Mouse (Mus musculus): ENCODE results near the gene Gm9936.
"Not testable (repeated sequence)": the region's sequence is repeated elsewhere in the genome, so short reads cannot be mapped to it uniquely, and the experiment has no call there.

Gm9936 gene

DNA sequence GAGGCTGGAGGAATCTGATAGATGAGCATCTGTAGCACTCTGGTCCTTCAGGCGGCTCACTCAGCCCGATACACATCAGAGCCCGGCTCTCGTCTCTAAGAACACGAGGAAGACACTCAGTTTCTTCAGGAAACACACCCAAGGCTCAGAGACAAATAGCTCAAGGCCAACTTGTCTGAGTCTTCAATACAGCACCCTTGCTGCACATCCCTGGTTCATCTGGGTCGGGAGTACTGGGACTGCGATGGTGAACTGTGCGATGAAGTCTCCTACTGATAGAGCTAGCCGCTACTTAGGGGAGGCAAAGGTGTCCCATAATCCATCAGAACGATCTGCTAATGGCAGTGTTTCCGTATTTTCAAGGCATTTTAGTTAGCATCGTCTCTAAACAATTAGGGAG lies at the start of gene Gm9936:
Gm9936 (minus strand) TSS at position 101 of the 400 bp plus-strand sequence.
- DNase-seq: no peak

DNA sequence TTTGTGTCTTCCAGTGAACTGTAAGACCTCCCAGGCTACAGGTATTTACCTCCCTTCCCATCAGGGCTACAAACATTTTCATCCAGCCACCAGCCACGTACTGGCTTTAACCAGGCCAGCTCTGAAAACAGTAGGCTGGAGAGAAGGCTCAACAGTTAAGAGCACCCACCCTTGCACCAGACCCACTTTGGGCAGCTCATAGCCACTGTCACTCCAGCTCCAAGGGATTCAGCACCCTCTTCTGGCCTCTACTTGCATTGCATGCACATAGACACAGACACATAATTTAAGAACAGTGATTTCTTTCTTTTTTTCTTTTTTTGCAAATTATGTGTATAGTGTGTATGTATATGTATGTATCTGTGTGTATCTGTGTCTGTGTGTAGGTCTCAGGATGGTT lies 43.9 kb upstream of the Gm9936 start:
- peak; percentile 22 to 28 for DNase-seq

GRCm38 (mm10) chr5:114898857-114899256 lies 40.4 kb upstream of the Gm9936 start:
- no peak for DNase-seq

DNA sequence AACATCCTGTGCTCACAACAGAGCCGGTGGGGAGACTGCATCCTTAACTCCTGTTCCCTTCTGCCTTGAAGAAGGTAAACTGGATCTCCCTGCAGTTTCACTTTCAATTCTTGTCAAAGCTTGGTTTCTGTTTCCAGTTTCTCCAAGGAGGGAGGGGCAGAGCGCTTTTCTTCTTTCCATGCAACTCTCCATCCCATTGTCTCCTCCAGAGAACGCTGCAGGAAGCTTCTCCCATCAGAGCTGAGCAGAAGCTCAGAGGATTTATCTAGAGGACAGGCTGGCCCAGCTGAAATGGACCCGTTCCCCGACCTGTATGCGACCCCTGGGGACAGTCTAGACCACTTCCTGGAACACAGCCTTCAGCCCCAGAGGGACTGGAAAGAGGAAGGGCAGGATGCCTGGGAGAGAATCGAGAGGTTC lies 38.9 kb upstream of the Gm9936 start:
- DNase-seq: peak; percentile 27 to 45

- DNase-seq: no peak
Observed at GRCm38 (mm10) chr5:114896688-114897373, 38.3 kb upstream of the Gm9936 start, which contains the start of gene Oasl2. TSS of gene Oasl2 (plus strand) at chr5:114896936.

DNA sequence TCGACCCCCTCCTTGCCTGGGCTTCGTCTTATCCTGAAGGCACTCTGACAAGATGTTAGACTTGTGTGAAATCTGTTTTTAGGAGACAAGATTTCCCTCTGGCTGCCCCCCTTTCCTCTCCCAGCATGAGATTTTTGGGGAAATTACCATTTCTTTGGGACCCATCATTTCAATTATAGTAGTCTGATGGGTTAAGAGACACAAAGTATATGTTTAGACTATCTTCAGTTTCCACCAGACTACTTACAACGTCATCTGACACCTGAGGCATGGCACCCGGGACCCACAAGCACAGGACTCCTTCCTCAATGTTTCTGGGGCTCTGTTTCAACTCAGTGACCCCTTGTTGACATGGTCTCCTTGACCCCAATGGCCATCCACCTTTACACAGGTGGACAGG lies 37.1 kb upstream of the Gm9936 start:
- no peak for DNase-seq

- DNase-seq: no peak
Observed at GRCm38 (mm10) chr5:114888995-114889394, 30.5 kb upstream of the Gm9936 start.

- DNase-seq: no peak
Observed at GRCm38 (mm10) chr5:114886801-114887200, 28.3 kb upstream of the Gm9936 start.

GRCm38 (mm10) chr5:114883022-114883421 lies 24.5 kb upstream of the Gm9936 start:
- DNase-seq: no peak

DNA sequence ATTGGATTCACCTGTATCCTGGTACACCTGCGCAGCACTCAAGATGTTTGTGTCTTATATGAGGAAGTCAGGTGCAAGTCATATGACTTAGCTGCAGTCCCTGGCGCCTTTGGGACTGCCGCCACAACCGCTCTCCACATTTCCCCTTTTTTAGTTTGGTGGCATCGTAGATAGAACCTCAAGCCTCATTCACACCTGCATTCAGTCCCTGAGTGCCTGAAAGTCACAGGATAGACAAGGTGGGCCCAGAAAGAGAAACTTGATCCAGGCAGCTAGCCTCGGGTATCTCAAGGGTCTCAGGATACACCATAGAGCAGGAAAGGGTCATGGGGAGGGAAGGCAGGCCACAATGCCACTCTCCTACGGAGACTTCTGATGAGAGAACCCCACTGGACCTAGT lies 23.8 kb upstream of the Gm9936 start:
- not testable (repeated sequence) for DNase-seq

DNA sequence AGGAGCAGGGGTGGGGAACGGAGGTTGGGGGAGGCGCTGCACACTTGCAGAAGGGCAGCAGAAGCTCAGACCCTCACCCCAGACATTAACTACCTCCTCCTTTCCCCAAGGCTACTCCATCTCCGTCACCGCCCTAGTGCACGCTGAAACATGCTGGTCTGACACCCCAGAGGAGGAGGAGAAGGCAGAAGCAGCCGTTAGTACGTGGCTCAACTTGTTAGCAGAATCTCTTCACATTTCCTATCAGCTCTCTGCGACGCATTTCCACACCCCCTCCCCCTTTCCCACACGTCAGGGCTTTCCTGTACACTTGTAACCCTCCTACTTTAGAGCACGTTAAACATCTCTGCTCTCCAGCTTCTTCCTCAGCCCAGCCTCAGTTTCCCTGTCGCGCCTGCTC lies 20.9 kb upstream of the Gm9936 start:
- no peak for DNase-seq

DNA sequence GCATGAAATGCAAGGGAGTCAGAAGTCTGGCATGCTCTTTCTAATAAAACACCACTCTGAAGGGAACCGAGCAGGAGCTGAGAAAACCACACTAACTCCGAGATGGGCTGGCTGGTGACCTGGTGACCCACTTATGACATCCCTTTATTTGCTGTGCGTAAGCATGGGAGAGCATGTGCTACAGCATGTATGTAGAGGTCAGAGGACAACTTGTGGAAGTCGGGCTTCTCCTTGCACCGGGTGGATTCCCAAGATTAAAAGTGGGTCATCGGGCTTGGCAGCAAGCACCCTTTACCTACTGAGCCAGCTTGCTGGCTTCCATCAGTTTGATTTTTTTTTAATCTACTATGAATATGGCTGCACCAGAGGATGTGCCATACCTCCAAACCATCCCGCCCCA lies 19.0 kb upstream of the Gm9936 start:
- DNase-seq: no peak

DNA sequence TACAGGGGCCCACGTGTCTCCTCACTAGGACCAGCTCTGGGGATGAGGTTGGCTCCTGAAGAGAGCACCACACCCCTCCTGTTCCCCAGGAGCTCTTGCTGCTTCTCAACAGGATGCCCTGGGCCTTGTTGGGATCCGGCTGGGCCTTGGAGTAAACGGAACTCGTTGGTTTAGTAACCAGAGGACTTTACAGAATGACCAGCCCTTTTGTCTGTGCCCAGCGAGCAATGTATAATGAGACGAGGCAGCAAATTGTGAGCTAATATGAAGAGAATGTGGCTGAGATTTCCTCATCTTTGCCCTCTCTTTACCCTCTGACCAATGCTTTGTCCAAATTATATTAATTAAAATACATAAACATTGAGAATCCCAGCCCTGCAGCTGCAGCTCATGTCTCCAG lies 17.8 kb upstream of the Gm9936 start:
- no peak for DNase-seq

DNA sequence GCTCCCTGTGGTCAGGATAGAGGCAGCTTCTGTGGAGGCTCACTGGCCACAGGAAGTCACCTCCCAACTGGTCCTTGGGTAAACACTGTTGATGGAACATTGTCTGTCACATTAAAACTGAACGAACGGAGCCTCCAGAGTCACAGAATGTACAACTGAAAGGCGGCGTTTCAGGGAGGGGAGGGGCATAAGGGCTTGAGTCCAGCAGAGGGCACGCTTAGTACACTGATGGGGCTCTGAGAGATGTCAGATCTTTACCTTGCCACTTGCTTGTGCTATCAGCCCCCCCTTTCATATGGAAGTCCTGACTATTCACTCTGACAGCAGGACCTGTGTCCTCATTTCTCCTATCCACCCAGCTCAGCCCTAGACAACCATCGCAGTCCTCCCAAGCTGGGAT lies 17.4 kb upstream of the Gm9936 start:
- DNase-seq: peak in 1 of 2 experiments; percentile 9

GRCm38 (mm10) chr5:114865279-114865678 lies 6.8 kb upstream of the Gm9936 start:
- DNase-seq: no peak

- DNase-seq: no peak
Observed at GRCm38 (mm10) chr5:114864813-114865212, 6.3 kb upstream of the Gm9936 start.

- no peak for DNase-seq
Observed at GRCm38 (mm10) chr5:114861730-114862129, 3.2 kb upstream of the Gm9936 start.

DNA sequence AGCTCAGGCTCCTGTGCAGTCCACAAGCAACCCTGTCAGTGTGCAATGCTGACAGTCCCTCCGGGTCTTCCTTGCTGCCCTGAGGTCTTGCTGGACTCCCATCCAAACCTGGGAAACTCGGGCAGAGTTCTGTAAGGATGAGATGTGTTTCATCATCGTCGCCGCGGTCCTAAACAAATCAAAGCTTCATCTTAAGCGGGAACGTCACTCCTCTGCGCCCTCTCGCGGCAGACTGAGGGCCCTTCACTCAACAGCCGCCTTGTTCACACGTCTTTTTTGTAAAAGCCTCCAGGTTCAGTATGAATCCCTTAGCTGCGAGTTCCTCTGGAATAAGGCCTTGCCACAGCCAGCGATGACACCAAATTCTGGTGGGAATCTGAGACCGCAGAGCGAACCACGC lies 771 bp upstream of the Gm9936 start:
- peak; percentile 67 to 68 for DNase-seq

DNA sequence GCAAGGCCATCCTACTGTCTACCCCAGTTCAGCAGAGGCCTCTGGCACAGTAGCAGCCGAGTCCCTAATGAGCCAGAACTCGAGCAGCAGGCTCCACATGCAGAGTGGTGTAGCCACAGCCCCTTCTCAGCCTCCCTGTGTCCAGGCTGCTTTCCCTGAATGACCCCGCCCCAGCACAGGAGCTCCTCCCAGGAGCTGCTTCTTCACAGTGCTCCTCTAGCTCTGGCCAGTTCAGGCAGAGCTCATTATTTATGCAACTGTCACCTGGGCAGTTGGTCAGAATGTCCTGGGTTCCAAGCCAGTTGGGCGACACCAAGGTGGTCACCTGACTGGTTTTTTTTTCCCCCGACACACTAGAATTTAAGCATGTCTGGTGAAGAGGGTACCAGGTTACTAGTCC lies 5.1 kb downstream of the Gm9936 start, which contains the start of gene 4930519G04Rik:
4930519G04Rik (plus strand) TSS at position 301 of the 400 bp plus-strand sequence.
- DNase-seq: not testable (repeated sequence)

GRCm38 (mm10) chr5:114851565-114852236 lies 6.8 kb downstream of the Gm9936 start:
- no peak for DNase-seq

DNA sequence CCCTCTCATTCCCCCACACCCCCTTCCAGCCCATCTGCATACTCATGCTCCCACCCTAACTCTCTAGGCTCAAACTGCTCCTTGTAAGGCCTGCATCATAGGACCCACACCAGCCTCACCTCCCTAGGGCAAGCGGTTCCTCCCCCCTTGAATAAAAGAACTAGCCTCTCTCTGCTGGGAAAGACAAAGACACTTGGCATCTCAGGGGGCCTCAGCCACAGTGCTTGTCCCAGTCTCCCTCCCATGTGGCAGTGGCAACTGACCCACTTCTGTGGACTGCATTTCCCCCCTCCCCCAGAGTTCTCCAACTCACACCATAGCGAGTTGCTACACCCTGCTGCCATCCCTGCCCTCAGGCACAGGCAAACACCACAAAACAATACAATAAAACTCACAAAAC lies 14.1 kb downstream of the Gm9936 start:
- not testable (repeated sequence) for DNase-seq

- no peak for DNase-seq
Observed at GRCm38 (mm10) chr5:114842674-114843073, 15.8 kb downstream of the Gm9936 start.

DNA sequence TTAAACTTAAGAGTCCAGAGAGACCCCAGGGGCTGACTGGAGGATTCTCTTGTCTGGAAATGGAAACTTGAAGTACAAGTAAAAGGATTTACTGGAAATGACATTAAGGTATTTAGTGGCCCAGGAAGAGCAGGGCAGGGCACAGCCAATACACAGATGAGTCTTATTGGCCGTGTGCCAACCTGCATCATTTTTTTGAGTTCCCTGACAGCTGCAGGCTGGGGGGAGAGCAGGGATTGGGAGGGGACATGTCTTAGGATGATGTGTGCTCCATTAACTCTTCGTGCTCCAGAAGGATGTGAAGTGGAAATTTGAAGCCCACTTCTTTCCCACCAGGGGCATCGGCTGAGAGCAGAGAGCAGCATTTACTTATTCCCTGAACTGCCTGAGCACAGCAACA lies 16.3 kb downstream of the Gm9936 start:
- not testable (repeated sequence) for DNase-seq

- not testable (repeated sequence) for DNase-seq
Observed at GRCm38 (mm10) chr5:114840481-114840880, 18.0 kb downstream of the Gm9936 start.
